Mouse (Mus musculus) liver, embryonic 11.5 days (tissue): ENCODE results near the gene Olfr69. TPM values are rescaled to one million over a fixed set of nuclear protein-coding genes. Genes with fewer than 3 reads are reported as not detected.
"Not testable (repeated sequence)": the region's sequence is repeated elsewhere in the genome, so short reads cannot be mapped to it uniquely, and the experiment has no call there.

ENCODE experiments used
- ATAC-seq: fragments of 200-750 bp; cut with Nextera tagmentation; replicated peaks from 2 replicates; pipeline ENCODE4 v1.8.0; 2017; ENCODE audit warnings: moderate number of reproducible peaks, mild to moderate bottlenecking, moderate TSS enrichment, moderate library complexity; ENCODE audit not compliant: low FRiP score
- DNase-seq: peaks from one replicate; pipeline ENCODE4 v3.0.0-alpha.2; 2017; ENCODE audit warnings: low spot score
- H3K27ac ChIP-seq: fragments of 300-500 bp; sonication (generic); 2 replicates; pipeline ENCODE4 v1.5.1; 2014; ENCODE audit warnings: mild to moderate bottlenecking, low read depth, low read length, control low read depth
- H3K27me3 ChIP-seq: fragments of 300-500 bp; sonication (generic); replicated peaks from 2 replicates; pipeline ENCODE4 v1.6.1; 2014; ENCODE audit warnings: low read length, mixed read lengths; ENCODE audit not compliant: control insufficient read depth, insufficient read depth
- H3K36me3 ChIP-seq: fragments of 300-500 bp; sonication (generic); 2 replicates; pipeline ENCODE4 v1.6.1; 2014; ENCODE audit warnings: mild to moderate bottlenecking, low read length, moderate library complexity, mixed read lengths; ENCODE audit not compliant: control insufficient read depth, insufficient read depth
- H3K4me1 ChIP-seq: fragments of 300-500 bp; sonication (generic); replicated peaks from 2 replicates; pipeline ENCODE4 v1.6.1; 2014; ENCODE audit warnings: low read length, mixed read lengths; ENCODE audit not compliant: control insufficient read depth, insufficient read depth
- H3K4me2 ChIP-seq: fragments of 300-500 bp; sonication (generic); 2 replicates; pipeline ENCODE4 v1.6.1; 2014; ENCODE audit warnings: mild to moderate bottlenecking, control low read depth, moderate library complexity
- H3K4me3 ChIP-seq: fragments of 300-500 bp; sonication (generic); 2 replicates; pipeline ENCODE4 v1.5.1; 2014; ENCODE audit warnings: low read depth, low read length, control low read depth
- H3K9ac ChIP-seq: fragments of 300-500 bp; sonication (generic); 2 replicates; pipeline ENCODE4 v1.6.1; 2014; ENCODE audit warnings: low read depth, low read length, control low read depth
- H3K9me3 ChIP-seq: fragments of 300-500 bp; sonication (generic); 2 replicates; pipeline ENCODE4 v1.6.1; 2016; ENCODE audit warnings: low read length, inconsistent platforms, mixed read lengths; ENCODE audit not compliant: control insufficient read depth
- WGBS: fragments of 180-500 bp; shearing (Covaris S2); extraction: QIAGEN DNeasy Blood & Tissue Kit; methylation state at CpG from one replicate; pipeline ENCODE4 v1.1.7; 2014; 5-methylcytosine and 5-hydroxymethylcytosine counted together
- polyA plus RNA-seq: library from polyadenylated mRNA; unstranded; fragments of >200 nt; fragmentation: Nextera tagmentation; extraction: Ambion mirVana; gene quantifications from 2 replicates; pipeline ENCODE4 v1.2.1, GENCODE M21; 2014

The Olfr69 gene
- polyA plus RNA-seq, 1 experiment from 2014 or later, result not detected

DNA sequence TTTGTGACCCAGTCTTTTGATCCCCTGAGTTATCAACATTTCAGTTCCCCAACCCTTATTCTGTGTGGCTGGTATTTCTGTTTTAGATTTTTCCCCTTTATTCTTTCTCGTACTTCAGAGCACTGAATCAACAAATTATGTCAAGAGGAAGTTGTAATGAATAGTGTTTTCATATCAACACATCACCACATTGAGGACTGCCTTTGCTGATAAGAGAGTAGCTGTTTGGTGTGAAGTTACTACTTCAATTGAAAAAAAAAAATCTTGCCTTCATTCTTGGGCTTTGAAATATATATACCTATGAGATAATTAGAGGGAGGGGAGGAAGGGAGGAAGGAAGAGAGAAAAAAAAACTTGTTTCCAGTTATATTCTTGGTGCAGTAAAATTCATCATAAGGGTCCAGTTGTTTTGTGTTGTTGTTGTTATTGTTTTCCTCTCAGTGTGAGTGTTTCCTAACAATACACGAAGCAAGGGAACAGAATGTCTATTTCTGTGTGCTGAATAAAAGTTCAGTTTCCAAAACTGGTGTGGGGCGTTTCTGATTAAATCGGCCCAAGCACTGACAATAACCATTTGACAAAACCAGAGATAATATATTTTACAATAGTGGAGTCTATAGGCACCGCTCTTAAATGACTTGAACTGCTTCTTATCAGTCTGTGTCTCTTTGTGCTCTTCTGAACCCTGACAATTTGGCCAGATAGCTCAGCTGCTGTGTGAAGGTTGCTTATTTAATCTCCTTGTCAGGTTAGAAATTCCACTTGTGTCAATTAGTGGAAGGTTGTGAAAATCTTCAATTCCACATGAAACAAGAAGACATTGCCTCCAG is 37.8 kb upstream of the Olfr69 start:
- Histone ChIP-seq H3K36me3 (no peaks in the 10 kb centered on the region), H3K4me3 (0 out of 2 replicates have a peak overlapping the region, but pooled peaks have one; percentile 6), H3K4me1 (peaks cover 6% of the 10 kb centered on the region), H3K27me3 (no peaks in the 10 kb centered on the region), H3K27ac (peak overlapping the region; percentile 96), H3K9me3 (no peaks in the 10 kb centered on the region), H3K9ac (peak overlapping the region; percentile 44), H3K4me2 (peak overlapping the region; percentile 52)
- DNase-seq (no peak), ATAC-seq (peak; percentile 51)
- WGBS, result 22% methylated on average over 5 of the region's 5 CpGs

DNA sequence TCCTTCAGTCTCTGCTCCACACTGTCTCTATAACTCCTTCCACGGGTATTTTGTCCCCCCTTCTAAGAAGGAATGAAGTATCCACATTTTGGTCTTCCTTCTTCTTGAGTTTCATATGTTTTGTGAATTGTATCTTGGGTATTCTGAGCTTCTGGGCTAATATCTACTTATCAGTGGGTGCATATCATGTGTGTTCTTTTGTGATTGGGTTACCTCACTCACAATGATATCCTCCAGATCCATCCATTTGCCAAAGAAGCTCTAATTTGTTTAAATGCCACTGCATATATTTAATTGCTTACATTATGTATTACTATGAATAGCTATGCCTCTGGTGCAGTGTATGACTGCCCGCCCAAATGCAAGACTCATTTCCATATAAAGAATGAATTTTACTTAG is 36.7 kb upstream of the Olfr69 start:
- H3K9ac ChIP-seq, result not testable (repeated sequence)

DNA sequence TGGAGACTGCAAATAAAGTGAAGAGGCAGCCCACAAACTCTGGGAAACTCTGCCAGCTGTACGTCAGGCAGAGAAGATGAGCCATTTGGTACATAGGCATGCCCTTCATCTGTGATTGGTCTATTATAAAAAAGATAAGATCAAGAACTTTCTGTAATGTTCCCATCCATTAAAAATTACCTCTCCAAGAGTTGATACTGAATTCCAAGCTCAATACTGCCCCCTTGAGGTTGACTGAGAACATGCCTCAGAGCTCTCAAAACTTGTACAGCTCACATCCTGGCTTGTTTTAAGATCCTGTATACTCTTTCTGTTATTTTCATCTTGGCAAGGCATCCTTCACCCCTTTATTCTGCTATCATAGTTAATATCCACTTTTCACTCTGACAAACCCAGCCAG is 35.5 kb upstream of the Olfr69 start:
- Histone ChIP-seq H3K4me2 (no peak overlapping the region), H3K4me3 (no peak overlapping the region), H3K9me3 (no peaks in the 10 kb centered on the region), H3K36me3 (no peaks in the 10 kb centered on the region), H3K27ac (peak overlapping the region; percentile 70; the same call in 1 of the 2 replicates), H3K9ac (no peak overlapping the region), H3K27me3 (no peaks in the 10 kb centered on the region), H3K4me1 (peaks cover 6% of the 10 kb centered on the region)
- no peak for ATAC-seq
- DNase-seq, result no peak
- WGBS, result 72% methylated on average over 1 of the region's 1 CpGs

More for the DNA sequence above, 36.7 kb upstream of the Olfr69 start:
- H3K27me3 ChIP-seq, H3K4me2 ChIP-seq, H3K36me3 ChIP-seq, ATAC-seq, H3K4me1 ChIP-seq, H3K9me3 ChIP-seq, H3K4me3 ChIP-seq, DNase-seq: not testable (repeated sequence)
- WGBS, result 55% methylated on average over 2 of the region's 2 CpGs
- peak overlapping the region; percentile 70 for H3K27ac ChIP-seq

DNA sequence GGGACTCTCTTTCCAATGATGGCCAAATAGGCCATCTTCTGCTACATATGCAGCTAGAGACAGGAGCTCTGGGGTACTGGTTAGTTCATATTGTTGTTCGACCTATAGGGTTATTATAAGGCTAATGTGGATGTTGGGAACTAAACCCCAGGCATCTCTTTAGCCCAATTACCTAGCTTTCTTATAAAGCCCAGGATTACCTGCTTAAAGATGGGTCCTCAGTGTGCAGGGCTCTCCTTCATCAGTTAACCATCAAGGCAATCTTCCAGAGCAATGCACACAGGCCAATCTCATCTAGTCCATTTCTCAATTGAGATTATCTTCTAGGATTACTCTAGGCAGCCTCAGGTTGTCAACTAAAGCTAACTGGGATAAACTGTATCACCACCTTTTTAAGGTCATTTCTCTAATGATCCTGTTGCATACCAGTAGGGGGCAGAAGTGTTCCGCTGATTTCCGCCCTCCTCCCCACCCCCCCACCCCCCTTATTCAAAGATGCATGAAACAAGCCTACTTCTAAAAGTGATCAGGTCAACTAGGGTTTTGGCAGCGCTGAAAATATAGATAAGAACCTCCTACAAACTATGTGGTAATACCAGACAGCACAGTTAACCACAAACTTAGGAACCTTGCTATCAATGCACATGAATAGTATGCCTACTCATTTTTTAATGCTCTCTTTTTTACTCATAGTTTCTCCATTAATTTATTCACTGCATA is 21.4 kb upstream of the Olfr69 start:
- DNase-seq (no peak), ATAC-seq (peak; percentile 95)
- Histone ChIP-seq H3K27me3 (no peaks in the 10 kb centered on the region), H3K27ac (no peak overlapping the region), H3K36me3 (no peaks in the 10 kb centered on the region), H3K4me3 (no peak overlapping the region), H3K9me3 (no peaks in the 10 kb centered on the region), H3K4me1 (no peaks in the 10 kb centered on the region), H3K9ac (no peak overlapping the region), H3K4me2 (no peak overlapping the region)
- 17% methylated on average over 4 of the region's 4 CpGs for WGBS

DNA sequence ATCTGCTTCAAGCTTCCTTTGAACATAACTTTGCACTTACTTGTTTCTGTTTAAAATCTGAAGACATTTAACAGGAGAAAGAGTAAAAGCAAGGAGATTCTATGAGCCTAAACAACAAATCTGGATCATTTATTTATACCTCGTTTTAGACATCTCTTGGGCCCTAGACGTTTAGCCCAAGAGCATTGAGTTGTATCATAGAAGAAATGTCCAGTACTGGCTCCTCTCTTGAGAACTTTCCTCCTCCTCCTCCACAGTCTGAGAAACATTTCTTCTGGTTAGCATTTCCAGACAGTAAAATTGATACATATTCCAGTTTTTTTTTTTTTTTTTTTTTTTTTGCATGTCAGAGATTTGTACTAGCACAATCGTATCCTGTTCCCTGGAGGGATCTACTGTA is 20.3 kb upstream of the Olfr69 start, which contains the start of gene Olfr67:
Gene Olfr67, minus strand, starts transcription at position 101 of the 400 bp plus-strand sequence.
- no peak within 1 kb of the TSS for H3K9ac ChIP-seq
- H3K27me3 ChIP-seq, result no peaks in the 10 kb centered on the region
- no peaks in the 10 kb centered on the region for H3K9me3 ChIP-seq
- no peak within 1 kb of the TSS for H3K4me2 ChIP-seq
- DNase-seq (no peak), ATAC-seq (no peak)
- no peaks in the 10 kb centered on the region for H3K4me1 ChIP-seq
- no peak within 1 kb of the TSS for H3K27ac ChIP-seq
- no peaks in the 10 kb centered on the region for H3K36me3 ChIP-seq
- H3K4me3 ChIP-seq, result no peak within 1 kb of the TSS
- 73% methylated on average over 3 of the region's 3 CpGs for WGBS

DNA sequence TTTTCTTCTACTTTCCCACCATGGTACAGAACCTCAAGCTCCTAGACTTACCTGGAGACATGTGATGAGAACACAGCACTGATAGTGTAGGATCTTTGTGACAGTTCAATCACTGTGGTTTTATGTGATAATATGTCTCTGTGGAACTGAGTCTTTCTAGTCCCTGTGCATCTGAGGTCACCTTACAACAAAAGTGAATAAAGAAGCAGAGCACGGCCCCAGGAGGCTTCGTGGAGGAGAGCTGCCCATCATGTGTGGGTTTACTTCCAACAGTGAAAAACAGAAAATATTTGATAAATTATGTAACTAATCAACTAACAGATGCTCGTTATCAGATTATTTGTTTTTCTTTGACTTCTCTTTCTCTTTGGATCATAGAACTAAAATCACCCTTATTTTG is 8.2 kb upstream of the Olfr69 start, which contains the start of gene Olfr68:
Gene Olfr68, minus strand, starts transcription at position 101 of the 400 bp plus-strand sequence.
- Histone ChIP-seq H3K36me3 (no peaks in the 10 kb centered on the region), H3K9me3 (no peaks in the 10 kb centered on the region), H3K4me3 (no peak within 1 kb of the TSS), H3K27ac (no peak within 1 kb of the TSS), H3K4me1 (no peaks in the 10 kb centered on the region), H3K27me3 (no peaks in the 10 kb centered on the region), H3K4me2 (no peak within 1 kb of the TSS), H3K9ac (no peak within 1 kb of the TSS)
- no peak for DNase-seq
- WGBS, result 81% methylated on average over 3 of the region's 3 CpGs
- ATAC-seq, result no peak

DNA sequence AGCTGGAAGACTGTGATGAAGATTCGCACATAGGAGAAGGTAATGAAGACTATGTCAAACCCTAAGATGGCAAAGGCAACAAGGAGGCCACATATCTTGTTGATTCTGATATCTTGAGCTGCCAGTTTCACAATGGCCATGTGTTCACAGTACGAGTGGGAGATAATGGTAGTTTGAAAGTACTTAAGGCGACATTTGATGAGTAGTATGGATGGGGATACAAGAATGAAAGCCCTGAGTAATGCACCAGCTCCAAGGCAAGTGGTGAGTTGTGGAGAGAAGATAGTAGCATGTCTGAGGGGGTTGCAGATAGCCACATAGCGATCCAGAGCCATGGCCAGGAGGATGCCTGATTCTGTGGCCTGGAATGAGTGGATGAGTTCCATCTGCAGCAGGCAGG is 6.3 kb upstream of the Olfr69 start:
- not testable (repeated sequence) for H3K9ac ChIP-seq, H3K4me3 ChIP-seq, H3K36me3 ChIP-seq, H3K27ac ChIP-seq, H3K4me2 ChIP-seq, H3K4me1 ChIP-seq, H3K27me3 ChIP-seq, H3K9me3 ChIP-seq, DNase-seq
- peak; percentile 97 for ATAC-seq
- WGBS, result 54% methylated on average over 4 of the region's 4 CpGs

DNA sequence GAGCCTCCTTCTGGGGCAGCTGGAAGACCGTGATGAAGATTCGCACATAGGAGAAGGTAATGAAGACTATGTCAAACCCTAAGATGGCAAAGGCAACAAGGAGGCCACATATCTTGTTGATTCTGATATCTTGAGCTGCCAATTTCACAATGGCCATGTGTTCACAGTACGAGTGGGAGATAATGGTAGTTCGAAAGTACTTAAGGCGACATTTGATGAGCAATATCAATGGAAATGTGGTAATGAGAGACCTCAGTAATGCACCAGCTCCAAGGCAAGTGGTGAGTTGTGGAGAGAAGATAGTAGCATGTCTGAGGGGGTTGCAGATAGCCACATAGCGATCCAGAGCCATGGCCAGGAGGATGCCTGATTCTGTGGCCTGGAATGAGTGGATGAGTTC is 3.7 kb downstream of the Olfr69 start:
- H3K27me3 ChIP-seq, H3K4me3 ChIP-seq, H3K4me1 ChIP-seq, H3K9me3 ChIP-seq, H3K36me3 ChIP-seq, H3K4me2 ChIP-seq, H3K27ac ChIP-seq, H3K9ac ChIP-seq, DNase-seq: not testable (repeated sequence)
- WGBS, result 41% methylated on average over 6 of the region's 6 CpGs
- peak; percentile 91 for ATAC-seq
